Mouse (Mus musculus): ENCODE results near the gene Fndc11. TPM values are rescaled to one million over a fixed set of nuclear protein-coding genes. Genes with fewer than 3 reads are reported as not detected.

Fndc11 gene
- polyA plus RNA-seq, 1 experiment from 2014 or later, result not detected

GRCm38 (mm10) chr2:181253248-181253647 lies 33.4 kb downstream of the Fndc11 start:
- Histone ChIP-seq H3K4me2 (ENCODE audit: low read length) (no peak overlapping the region), H3K27ac (ENCODE audit: low read depth) (no peak overlapping the region), H3K4me1 (replicated peaks; ENCODE audit: control insufficient read depth, insufficient read depth, low read length) (no peaks in the 10 kb centered on the region), H3K4me3 (ENCODE audit: low read depth, low read length) (no peak overlapping the region), H3K9me3 (ENCODE audit: control insufficient read depth, low read length) (no peaks in the 10 kb centered on the region), H3K9ac (ENCODE audit: low read length) (no peak overlapping the region), H3K27me3 (replicated peaks; ENCODE audit: control insufficient read depth, insufficient read depth, low read length) (no peaks in the 10 kb centered on the region), H3K36me3 (ENCODE audit: control insufficient read depth, insufficient read depth, low read length) (peaks cover 63% of the 10 kb centered on the region)
- no peak for ATAC-seq (replicated peaks; ENCODE audit: low FRiP score, low TSS enrichment, low read depth)
- no peak for DNase-seq (ENCODE audit: low spot score)
- WGBS, result 89% methylated on average over 1 of the region's 1 CpGs

- Histone ChIP-seq H3K4me2 (ENCODE audit: low read length) (no peak overlapping the region), H3K27ac (ENCODE audit: low read depth) (no peak overlapping the region), H3K9ac (ENCODE audit: low read length) (no peak overlapping the region), H3K9me3 (ENCODE audit: control insufficient read depth, low read length) (no peaks in the 10 kb centered on the region), H3K36me3 (ENCODE audit: control insufficient read depth, insufficient read depth, low read length) (peaks cover 77% of the 10 kb centered on the region), H3K27me3 (replicated peaks; ENCODE audit: control insufficient read depth, insufficient read depth, low read length) (no peaks in the 10 kb centered on the region), H3K4me3 (ENCODE audit: low read depth, low read length) (no peak overlapping the region), H3K4me1 (replicated peaks; ENCODE audit: control insufficient read depth, insufficient read depth, low read length) (no peaks in the 10 kb centered on the region)
- 95% methylated on average over 2 of the region's 2 CpGs for WGBS
- DNase-seq (ENCODE audit: low spot score) (no peak), ATAC-seq (replicated peaks; ENCODE audit: low FRiP score, low TSS enrichment, low read depth) (no peak)
These were observed 47.0 kb downstream of the Fndc11 start for GRCm38 (mm10) chr2:181266839-181267238.

GRCm38 (mm10) chr2:181272092-181272491 lies 52.3 kb downstream of the Fndc11 start:
- H3K4me1 ChIP-seq (replicated peaks; ENCODE audit: control insufficient read depth, insufficient read depth, low read length), result no peaks in the 10 kb centered on the region
- DNase-seq (ENCODE audit: low spot score), result no peak
- H3K27me3 ChIP-seq (replicated peaks; ENCODE audit: control insufficient read depth, insufficient read depth, low read length), result no peaks in the 10 kb centered on the region
- H3K9me3 ChIP-seq (ENCODE audit: control insufficient read depth, low read length), result no peaks in the 10 kb centered on the region
- 79% methylated on average over 2 of the region's 2 CpGs for WGBS
- no peak overlapping the region for H3K27ac ChIP-seq (ENCODE audit: low read depth)
- H3K4me2 ChIP-seq (ENCODE audit: low read length), result no peak overlapping the region
- no peak for ATAC-seq (replicated peaks; ENCODE audit: low FRiP score, low TSS enrichment, low read depth)
- H3K9ac ChIP-seq (ENCODE audit: low read length), result no peak overlapping the region
- no peak overlapping the region for H3K4me3 ChIP-seq (ENCODE audit: low read depth, low read length)
- H3K36me3 ChIP-seq (ENCODE audit: control insufficient read depth, insufficient read depth, low read length), result peaks cover 70% of the 10 kb centered on the region

Other genes with a start within 250 kb of the Fndc11 start
- 0.24 and 0.26 TPM in 2 replicates for gene Col20a1, start 233.5 kb upstream of the Fndc11 start, polyA plus RNA-seq (2014; fragmentation: Nextera tagmentation; extraction: Ambion mirVana)
- 2.0 and 2.1 TPM in 2 replicates for gene Chrna4, start 176.5 kb upstream of the Fndc11 start, polyA plus RNA-seq (2014; fragmentation: Nextera tagmentation; extraction: Ambion mirVana)
- 2.0 and 2.4 TPM in 2 replicates for gene Kcnq2, start 84.7 kb upstream of the Fndc11 start, polyA plus RNA-seq (2014; fragmentation: Nextera tagmentation; extraction: Ambion mirVana)
- gene Eef1a2, start 63.0 kb upstream of the Fndc11 start, polyA plus RNA-seq (2014; fragmentation: Nextera tagmentation; extraction: Ambion mirVana), result 0.32 and 0.36 TPM in 2 replicates
- gene Ppdpf, start 32.8 kb upstream of the Fndc11 start, polyA plus RNA-seq (2014; fragmentation: Nextera tagmentation; extraction: Ambion mirVana), result 350 and 369 TPM in 2 replicates
- gene Ptk6, start 17.2 kb upstream of the Fndc11 start, polyA plus RNA-seq (2014; fragmentation: Nextera tagmentation; extraction: Ambion mirVana), result not detected in 2 replicates
- gene Srms, start 6.8 kb upstream of the Fndc11 start, polyA plus RNA-seq (2014; fragmentation: Nextera tagmentation; extraction: Ambion mirVana), result 0.09 TPM in 1 of 2 replicates, not detected in the other
- 2.6 and 2.8 TPM in 2 replicates for gene Helz2, start 22.0 kb downstream of the Fndc11 start, polyA plus RNA-seq (2014; fragmentation: Nextera tagmentation; extraction: Ambion mirVana)
- 16.4 and 16.6 TPM in 2 replicates for gene Gmeb2, start 68.0 kb downstream of the Fndc11 start, polyA plus RNA-seq (2014; fragmentation: Nextera tagmentation; extraction: Ambion mirVana)
- 56.5 and 63.9 TPM in 2 replicates for gene Stmn3, start 94.5 kb downstream of the Fndc11 start, polyA plus RNA-seq (2014; fragmentation: Nextera tagmentation; extraction: Ambion mirVana)
- 53.7 and 57.1 TPM in 2 replicates for gene Rtel1, start 99.7 kb downstream of the Fndc11 start, polyA plus RNA-seq (2014; fragmentation: Nextera tagmentation; extraction: Ambion mirVana)
- 34.4 and 38.2 TPM in 2 replicates for gene Zgpat, start 144.9 kb downstream of the Fndc11 start, polyA plus RNA-seq (2014; fragmentation: Nextera tagmentation; extraction: Ambion mirVana)
- 50.3 and 52.6 TPM in 2 replicates for gene Arfrp1, start 145.4 kb downstream of the Fndc11 start, polyA plus RNA-seq (2014; fragmentation: Nextera tagmentation; extraction: Ambion mirVana)
- 20.5 and 22.2 TPM in 2 replicates for gene Lime1, start 160.1 kb downstream of the Fndc11 start, polyA plus RNA-seq (2014; fragmentation: Nextera tagmentation; extraction: Ambion mirVana)
- 9.1 and 11.1 TPM in 2 replicates for gene Zbtb46, start 239.4 kb downstream of the Fndc11 start, polyA plus RNA-seq (2014; fragmentation: Nextera tagmentation; extraction: Ambion mirVana)

All from intestine, embryonic 14.5 days (tissue).